Mouse (Mus musculus) stomach, embryonic 14.5 days (tissue): ENCODE measurements around the gene Tfam. TPM values are rescaled to one million over a fixed set of nuclear protein-coding genes. Genes with fewer than 3 reads are reported as not detected.

ENCODE experiments used
- ATAC-seq: fragments of 200-750 bp; cut with Nextera tagmentation; 2 replicates; pipeline ENCODE4 v1.8.0; 2017; ENCODE audit warnings: low read depth, moderate TSS enrichment; ENCODE audit not compliant: insufficient number of reproducible peaks, insufficient read depth, low FRiP score
- H3K27ac ChIP-seq: fragments of 300-500 bp; sonication (generic); 2 replicates; pipeline ENCODE4 v1.5.1; 2014; ENCODE audit warnings: mild to moderate bottlenecking, low read length, moderate library complexity, mixed read lengths
- H3K27me3 ChIP-seq: fragments of 300-500 bp; sonication (generic); 2 replicates; pipeline ENCODE4 v1.6.1; 2014; ENCODE audit warnings: low read length, control low read depth, mixed read lengths; ENCODE audit not compliant: control insufficient read depth, insufficient read depth
- H3K36me3 ChIP-seq: fragments of 300-500 bp; sonication (generic); 2 replicates; pipeline ENCODE4 v1.6.1; 2014; ENCODE audit warnings: mild to moderate bottlenecking, control low read depth, low read length, moderate library complexity, mixed read lengths; ENCODE audit not compliant: control insufficient read depth, insufficient read depth
- H3K4me1 ChIP-seq: fragments of 300-500 bp; sonication (generic); 2 replicates; pipeline ENCODE4 v1.6.1; 2014; ENCODE audit warnings: low read length, control low read depth, mixed read lengths; ENCODE audit not compliant: control insufficient read depth, insufficient read depth
- H3K4me2 ChIP-seq: fragments of 300-500 bp; sonication (generic); replicated peaks from 2 replicates; pipeline ENCODE4 v1.6.1; 2014; ENCODE audit warnings: low read depth, low read length, control low read depth
- H3K4me3 ChIP-seq: fragments of 300-500 bp; sonication (generic); 2 replicates; pipeline ENCODE4 v1.5.1; 2014; ENCODE audit warnings: low read depth, low read length, control low read depth
- H3K9ac ChIP-seq: fragments of 300-500 bp; sonication (generic); replicated peaks from 2 replicates; pipeline ENCODE4 v1.6.1; 2014; ENCODE audit warnings: low read depth, mild to moderate bottlenecking, control low read depth, low read length, moderate library complexity, mixed read lengths
- H3K9me3 ChIP-seq: fragments of 300-500 bp; sonication (generic); 2 replicates; pipeline ENCODE4 v1.6.1; 2016; ENCODE audit warnings: low read depth, low read length, control low read depth; ENCODE audit not compliant: control insufficient read depth
- WGBS: fragments of 180-500 bp; shearing (Covaris S2); extraction: QIAGEN DNeasy Blood & Tissue Kit; methylation state at CpG from one replicate; pipeline ENCODE4 v1.1.7; 2014; 5-methylcytosine and 5-hydroxymethylcytosine counted together
- polyA plus RNA-seq: library from polyadenylated mRNA; unstranded; fragments of >200 nt; fragmentation: Nextera tagmentation; extraction: Ambion mirVana; gene quantifications from 2 replicates; pipeline ENCODE4 v1.2.1, GENCODE M21; 2014

Gene Tfam
- polyA plus RNA-seq, 1 experiment from 2014 or later: 74.6 TPM

GRCm38 (mm10) chr10:71176341-71176740, 61.7 kb downstream of the Tfam start:
- Histone ChIP-seq H3K36me3 (no peaks in the 10 kb centered on the region), H3K9ac (no peak overlapping the region), H3K27ac (no peak overlapping the region), H3K9me3 (no peaks in the 10 kb centered on the region), H3K27me3 (no peaks in the 10 kb centered on the region), H3K4me1 (no peaks in the 10 kb centered on the region), H3K4me2 (no peak overlapping the region), H3K4me3 (no peak overlapping the region)
- ATAC-seq: no peak
- 82% methylated on average over 8 of the region's 8 CpGs for WGBS

Other genes with a start within 250 kb of the Tfam start
- 23.5 and 27.5 TPM in 2 replicates for gene Bicc1, start 78.6 kb downstream of the Tfam start, polyA plus RNA-seq
- gene Ube2d1, start 47.0 kb upstream of the Tfam start, polyA plus RNA-seq: 72.0 and 76.0 TPM in 2 replicates
- 90.4 and 94.1 TPM in 2 replicates for gene Cisd1, start 106.7 kb upstream of the Tfam start, polyA plus RNA-seq
- gene Ipmk, start 109.5 kb upstream of the Tfam start, polyA plus RNA-seq: 11.2 and 12.1 TPM in 2 replicates